Mouse (Mus musculus) neural tube, embryonic 11.5 days (tissue): ENCODE measurements around the gene Pde10a. TPM values are rescaled to one million over a fixed set of nuclear protein-coding genes. Genes with fewer than 3 reads are reported as not detected.

Experiments
- ATAC-seq: fragments of 200-750 bp; cut with Nextera tagmentation; 2 replicates; pipeline ENCODE4 v1.8.0; 2017; ENCODE audit warnings: moderate number of reproducible peaks, mild to moderate bottlenecking, moderate TSS enrichment, moderate library complexity; ENCODE audit not compliant: insufficient read depth, low FRiP score, low TSS enrichment
- DNase-seq: peaks from one replicate; pipeline ENCODE4 v3.0.0-alpha.2; 2015; ENCODE audit warnings: low spot score
- H3K27ac ChIP-seq: fragments of 300-500 bp; sonication (generic); 2 replicates; pipeline ENCODE4 v1.5.1; 2014; ENCODE audit warnings: low read depth, mild to moderate bottlenecking, low read length
- H3K27me3 ChIP-seq: fragments of 300-500 bp; sonication (generic); 2 replicates; pipeline ENCODE4 v1.6.1; 2014; ENCODE audit warnings: mild to moderate bottlenecking, low read length, mixed read lengths; ENCODE audit not compliant: control insufficient read depth, insufficient read depth
- H3K36me3 ChIP-seq: fragments of 300-500 bp; sonication (generic); 2 replicates; pipeline ENCODE4 v1.6.1; 2014; ENCODE audit warnings: mild to moderate bottlenecking, low read length, moderate library complexity, mixed read lengths; ENCODE audit not compliant: control insufficient read depth, insufficient read depth
- H3K4me1 ChIP-seq: fragments of 300-500 bp; sonication (generic); 2 replicates; pipeline ENCODE4 v1.6.1; 2014; ENCODE audit warnings: low read length, mixed read lengths; ENCODE audit not compliant: control insufficient read depth, insufficient read depth
- H3K4me2 ChIP-seq: fragments of 300-500 bp; sonication (generic); 2 replicates; pipeline ENCODE4 v1.6.1; 2014; ENCODE audit warnings: low read depth, mild to moderate bottlenecking, moderate library complexity
- H3K4me3 ChIP-seq: fragments of 300-500 bp; sonication (generic); 2 replicates; pipeline ENCODE4 v1.5.1; 2014; ENCODE audit warnings: low read depth, low read length
- H3K9ac ChIP-seq: fragments of 300-500 bp; sonication (generic); 2 replicates; pipeline ENCODE4 v1.6.1; 2014; ENCODE audit warnings: mild to moderate bottlenecking, low read length
- H3K9me3 ChIP-seq: fragments of 300-500 bp; sonication (generic); 2 replicates; pipeline ENCODE4 v1.6.1; 2016; ENCODE audit warnings: low read length; ENCODE audit not compliant: control insufficient read depth
- WGBS: fragments of 180-500 bp; shearing (Covaris S2); extraction: QIAGEN DNeasy Blood & Tissue Kit; methylation state at CpG from one replicate; pipeline ENCODE4 v1.1.7; 2014; 5-methylcytosine and 5-hydroxymethylcytosine counted together
- polyA plus RNA-seq: library from polyadenylated mRNA; unstranded; fragments of >200 nt; fragmentation: Nextera tagmentation; extraction: Ambion mirVana; gene quantifications from 2 replicates; pipeline ENCODE4 v1.2.1, GENCODE M21; 2014

Gene Pde10a
- polyA plus RNA-seq, 1 experiment from 2014 or later = 5.9 TPM

DNA sequence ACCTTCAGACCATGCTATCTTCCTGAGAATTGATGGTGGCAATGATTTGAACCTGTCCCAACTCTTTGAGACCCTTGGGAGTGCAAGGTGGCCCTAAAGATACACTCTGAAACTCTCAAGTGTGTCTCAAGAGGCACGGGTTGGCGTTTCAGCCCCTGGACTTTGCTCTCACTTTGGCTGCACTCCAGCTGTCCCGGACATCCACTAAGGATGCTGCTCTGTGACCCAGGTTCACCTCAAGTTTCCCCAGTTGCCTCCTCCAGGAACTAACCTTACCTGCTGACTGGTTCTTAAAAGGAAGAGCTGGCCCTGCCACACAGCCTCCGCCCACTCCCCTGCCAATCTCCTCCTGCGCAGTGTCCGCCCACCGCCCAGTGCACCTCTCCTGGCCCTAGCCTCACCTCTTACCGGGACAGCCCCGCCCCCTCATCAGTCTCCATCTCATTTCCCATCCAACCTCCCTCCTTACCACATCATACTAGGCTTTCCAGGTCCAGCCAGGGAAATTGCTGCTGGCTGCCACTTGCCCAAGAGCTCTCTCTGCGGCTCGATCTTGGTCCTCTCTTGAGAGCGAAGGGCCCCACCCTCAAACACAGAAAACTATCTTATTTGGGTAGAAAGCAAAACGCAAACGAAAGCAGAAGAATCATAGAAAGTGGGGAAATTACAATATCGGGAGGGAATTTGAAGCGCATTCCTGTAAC is 133.7 kb downstream of the Pde10a start:
- Histone ChIP-seq H3K9me3 (no peaks in the 10 kb centered on the region), H3K27ac (no peak overlapping the region), H3K27me3 (no peaks in the 10 kb centered on the region), H3K4me2 (no peak overlapping the region), H3K9ac (no peak overlapping the region), H3K4me3 (no peak overlapping the region), H3K36me3 (no peaks in the 10 kb centered on the region), H3K4me1 (no peaks in the 10 kb centered on the region)
- DNase-seq (no peak), ATAC-seq (no peak)
- WGBS = 61% methylated on average over 16 of the region's 16 CpGs

DNA sequence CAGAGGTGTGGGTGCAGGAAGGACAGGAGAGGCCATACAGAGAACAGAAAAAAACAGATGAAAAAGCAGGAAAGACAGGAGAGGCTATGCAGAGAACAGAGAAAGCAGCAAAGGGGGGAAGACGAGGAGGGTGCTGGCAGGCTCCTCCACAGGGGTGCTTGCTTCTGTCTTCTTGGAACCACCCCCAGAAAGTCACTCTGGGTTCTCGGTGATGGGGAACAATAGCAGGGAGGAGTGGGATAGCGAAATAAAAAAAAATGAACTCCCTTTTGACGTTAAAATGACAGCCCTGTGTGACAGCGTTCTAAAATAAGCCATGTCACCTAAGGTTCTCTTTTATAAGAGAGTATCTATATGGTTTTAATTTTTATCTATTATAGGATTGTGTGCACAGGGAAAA is 141.7 kb downstream of the Pde10a start:
- no peak overlapping the region for H3K4me3 ChIP-seq
- DNase-seq (no peak), ATAC-seq (no peak)
- no peak overlapping the region for H3K27ac ChIP-seq
- H3K4me2 ChIP-seq = no peak overlapping the region
- no peaks in the 10 kb centered on the region for H3K36me3 ChIP-seq
- WGBS = 68% methylated on average over 5 of the region's 5 CpGs
- H3K4me1 ChIP-seq = no peaks in the 10 kb centered on the region
- H3K27me3 ChIP-seq = no peaks in the 10 kb centered on the region
- H3K9me3 ChIP-seq = no peaks in the 10 kb centered on the region
- no peak overlapping the region for H3K9ac ChIP-seq

DNA sequence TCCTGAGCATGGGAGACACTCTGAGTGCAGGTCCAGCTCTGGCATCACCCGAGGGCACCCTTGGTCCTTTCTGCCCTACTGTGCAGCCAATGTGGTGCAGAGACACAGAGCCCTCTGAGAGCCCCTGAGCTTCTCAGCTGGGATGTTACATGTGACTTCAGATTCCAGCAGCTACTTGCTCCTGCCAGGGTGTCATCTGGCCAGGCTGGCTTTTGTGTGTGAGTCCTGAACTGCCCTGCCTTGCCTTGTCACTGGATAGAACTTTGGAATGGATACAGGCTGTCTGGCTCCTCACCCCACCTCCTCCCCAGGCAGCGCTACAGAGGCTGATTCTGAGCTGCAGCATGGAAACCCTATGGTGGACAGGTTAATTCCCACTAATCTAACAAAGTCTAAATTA is 149.5 kb downstream of the Pde10a start:
- 87% methylated on average over 2 of the region's 2 CpGs for WGBS
- no peak for ATAC-seq

DNA sequence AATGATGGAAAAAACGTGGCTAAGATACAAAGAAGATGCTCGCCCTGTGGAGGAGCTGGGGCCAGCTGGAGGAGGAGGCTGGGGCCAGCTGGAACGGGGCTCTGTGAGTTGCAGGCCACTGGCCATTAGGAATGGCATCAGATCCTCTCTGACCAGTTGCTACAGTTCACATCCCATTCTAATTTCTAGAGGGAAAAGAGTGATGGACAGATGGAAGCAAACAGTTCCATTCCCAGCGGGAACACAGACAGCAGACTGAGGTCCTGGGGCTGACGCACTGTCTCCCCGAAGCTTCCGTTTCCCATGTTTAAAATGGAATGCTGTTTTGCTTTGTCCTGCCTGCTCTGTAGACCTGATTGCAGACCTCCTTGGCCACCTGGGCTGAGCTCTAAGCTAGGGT is 161.2 kb downstream of the Pde10a start:
- ATAC-seq = no peak
- WGBS = 75% methylated on average over 7 of the region's 7 CpGs

More for the DNA sequence above, 149.5 kb downstream of the Pde10a start:
- H3K9me3 ChIP-seq = no peaks in the 10 kb centered on the region
- H3K27me3 ChIP-seq = no peaks in the 10 kb centered on the region
- no peak for DNase-seq
- no peaks in the 10 kb centered on the region for H3K4me1 ChIP-seq
- no peaks in the 10 kb centered on the region for H3K36me3 ChIP-seq
- no peak overlapping the region for H3K4me3 ChIP-seq
- no peak overlapping the region for H3K27ac ChIP-seq
- no peak overlapping the region for H3K9ac ChIP-seq
- H3K4me2 ChIP-seq = no peak overlapping the region

DNA sequence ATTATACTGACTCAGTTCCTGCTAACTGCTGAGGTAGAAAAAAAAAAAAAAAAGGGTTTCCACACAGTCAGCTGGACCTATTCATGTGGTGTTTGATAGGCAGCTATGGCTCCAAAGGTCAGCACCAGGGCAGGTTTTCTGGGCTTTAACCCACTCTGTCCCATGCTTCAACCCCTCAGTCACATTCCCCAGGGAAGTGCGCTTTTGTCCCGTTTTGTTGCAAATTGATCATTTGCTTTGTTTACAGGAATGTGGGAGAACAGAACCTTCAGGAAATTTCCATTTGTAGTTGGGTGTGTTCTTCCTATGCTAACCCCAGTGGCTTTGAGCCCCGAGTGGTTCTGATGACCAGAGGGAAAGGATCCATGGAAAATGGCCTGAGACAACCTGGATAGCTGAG is 162.9 kb downstream of the Pde10a start:
- Histone ChIP-seq H3K4me3 (no peak overlapping the region), H3K4me2 (no peak overlapping the region), H3K4me1 (no peaks in the 10 kb centered on the region), H3K9me3 (no peaks in the 10 kb centered on the region), H3K36me3 (no peaks in the 10 kb centered on the region), H3K27me3 (no peaks in the 10 kb centered on the region), H3K9ac (no peak overlapping the region), H3K27ac (no peak overlapping the region)
- DNase-seq = no peak
- WGBS = 65% methylated on average over 3 of the region's 3 CpGs
- no peak for ATAC-seq

More for the DNA sequence above, 161.2 kb downstream of the Pde10a start:
- H3K9ac ChIP-seq = no peak overlapping the region
- H3K4me3 ChIP-seq = no peak overlapping the region
- no peak for DNase-seq
- H3K4me2 ChIP-seq = no peak overlapping the region
- no peaks in the 10 kb centered on the region for H3K36me3 ChIP-seq
- no peaks in the 10 kb centered on the region for H3K27me3 ChIP-seq
- H3K9me3 ChIP-seq = no peaks in the 10 kb centered on the region
- H3K4me1 ChIP-seq = no peaks in the 10 kb centered on the region
- H3K27ac ChIP-seq = no peak overlapping the region

DNA sequence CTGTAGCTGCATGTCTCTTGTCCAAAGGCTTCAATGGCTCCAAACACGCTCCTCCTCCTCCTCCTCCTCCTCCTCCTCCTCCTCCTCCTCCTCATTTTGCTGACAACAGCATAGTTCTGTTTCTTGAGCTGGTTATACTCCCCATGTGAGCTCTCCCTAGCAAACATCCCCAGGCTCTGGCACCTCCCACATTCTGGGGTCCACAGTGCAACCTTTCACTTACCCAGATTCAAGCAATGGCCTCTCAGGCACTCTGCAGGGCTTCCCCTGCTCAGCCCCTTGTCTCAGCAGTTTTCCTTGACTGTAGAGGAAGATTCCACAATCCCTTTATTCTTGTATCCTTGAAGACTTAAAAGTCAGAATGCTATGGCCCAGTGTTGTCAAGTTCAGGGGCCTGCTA is 173.1 kb downstream of the Pde10a start:
- 91% methylated on average over 1 of the region's 1 CpGs for WGBS
- H3K27me3 ChIP-seq = no peaks in the 10 kb centered on the region
- no peaks in the 10 kb centered on the region for H3K36me3 ChIP-seq
- H3K27ac ChIP-seq = no peak overlapping the region
- H3K4me1 ChIP-seq = no peaks in the 10 kb centered on the region
- H3K9ac ChIP-seq = no peak overlapping the region
- H3K4me2 ChIP-seq = no peak overlapping the region
- no peaks in the 10 kb centered on the region for H3K9me3 ChIP-seq
- ATAC-seq = no peak
- no peak overlapping the region for H3K4me3 ChIP-seq
- no peak for DNase-seq

DNA sequence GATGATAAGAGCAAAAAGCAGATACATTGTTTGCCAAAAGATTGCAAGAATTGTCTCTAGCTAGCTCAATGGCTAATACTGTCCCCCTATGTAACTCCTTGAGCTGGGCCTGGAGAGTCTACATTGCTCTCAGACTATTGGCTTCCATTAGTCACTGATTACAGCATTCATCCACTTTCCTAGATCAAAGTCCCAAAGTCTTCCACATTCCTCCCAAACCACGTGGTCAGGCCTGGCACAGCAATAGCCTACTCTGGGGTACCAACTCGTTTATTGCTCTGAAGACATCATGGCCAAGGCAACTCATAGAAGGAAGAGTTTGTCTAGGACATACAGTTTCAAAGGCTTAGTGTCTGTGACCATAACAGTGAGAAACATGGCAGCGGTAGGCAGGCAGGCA is 173.6 kb downstream of the Pde10a start:
- 78% methylated on average over 3 of the region's 3 CpGs for whole genome bisulfite sequencing
- DNase-seq (no peak), ATAC-seq (no peak)
- H3K9me3 ChIP-seq = no peaks in the 10 kb centered on the region
- H3K4me3 ChIP-seq = no peak overlapping the region
- no peak overlapping the region for H3K27ac ChIP-seq
- no peaks in the 10 kb centered on the region for H3K36me3 ChIP-seq
- H3K27me3 ChIP-seq = no peaks in the 10 kb centered on the region
- no peaks in the 10 kb centered on the region for H3K4me1 ChIP-seq
- H3K4me2 ChIP-seq = no peak overlapping the region
- H3K9ac ChIP-seq = no peak overlapping the region

DNA sequence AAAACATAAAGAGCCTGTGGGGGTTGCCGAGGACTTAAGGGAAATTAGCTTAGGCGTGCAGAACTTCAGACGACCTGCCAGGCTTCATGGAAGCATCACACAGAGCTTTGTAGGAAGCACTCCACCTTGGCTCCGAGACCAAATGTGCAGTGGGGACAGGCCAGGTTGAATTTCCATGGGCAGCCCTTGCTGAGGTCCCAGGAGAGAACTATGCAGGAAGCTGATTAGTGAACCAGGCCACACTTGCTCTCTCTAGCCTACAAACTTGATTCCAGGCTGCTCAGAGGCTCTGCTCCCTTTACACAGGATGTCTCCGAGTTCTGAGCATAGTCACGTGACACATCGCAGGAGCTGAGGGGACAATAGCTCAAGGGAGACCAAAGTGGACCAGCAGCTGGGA is 175.9 kb downstream of the Pde10a start:
- H3K36me3 ChIP-seq = no peaks in the 10 kb centered on the region
- H3K4me3 ChIP-seq = no peak overlapping the region
- no peaks in the 10 kb centered on the region for H3K4me1 ChIP-seq
- no peak overlapping the region for H3K4me2 ChIP-seq
- DNase-seq = no peak
- no peak overlapping the region for H3K27ac ChIP-seq
- ATAC-seq = no peak
- WGBS = 73% methylated on average over 7 of the region's 7 CpGs
- H3K9me3 ChIP-seq = no peaks in the 10 kb centered on the region
- no peaks in the 10 kb centered on the region for H3K27me3 ChIP-seq
- no peak overlapping the region for H3K9ac ChIP-seq

DNA sequence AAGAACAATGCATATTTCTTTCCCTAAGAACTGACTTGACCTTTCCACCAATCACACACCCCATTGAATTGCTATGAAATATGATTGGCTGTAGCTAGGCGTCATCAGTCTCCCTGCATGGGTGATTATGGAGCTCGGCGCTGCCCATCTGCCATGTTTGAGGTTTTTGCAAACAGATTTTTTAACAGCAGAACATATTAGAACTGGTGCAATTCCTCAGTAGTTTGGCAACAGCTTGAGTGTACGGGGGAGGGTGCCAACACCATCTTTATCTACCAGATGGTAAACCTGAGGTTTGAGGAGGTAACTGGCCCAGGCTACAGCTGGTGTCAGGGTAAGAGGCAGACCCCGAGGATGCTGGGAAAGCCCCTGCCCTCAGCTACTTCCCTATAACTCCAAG is 177.3 kb downstream of the Pde10a start:
- Histone ChIP-seq H3K4me1 (no peaks in the 10 kb centered on the region), H3K9me3 (no peaks in the 10 kb centered on the region), H3K9ac (no peak overlapping the region), H3K36me3 (no peaks in the 10 kb centered on the region), H3K27me3 (no peaks in the 10 kb centered on the region), H3K27ac (no peak overlapping the region), H3K4me3 (no peak overlapping the region), H3K4me2 (no peak overlapping the region)
- no peak for ATAC-seq
- WGBS = 88% methylated on average over 5 of the region's 5 CpGs
- DNase-seq = no peak
